Mouse (Mus musculus) v-Abl transformed pro-B cells (cell line): ENCODE data around the gene Lcn2.

Experiments used
- in situ Hi-C, 2 experiments: fragments of 400-800 bp; cut with MboI; formaldehyde crosslinking; loops; one replicate each; pipeline ENCODE4 v1.15.1; 2025; ENCODE audit not compliant: unreplicated experiment in 2 of 2

The Lcn2 gene

GRCm38 (mm10) chr2:32415801-32416200 is 27.7 kb upstream of the Lcn2 start:
- in situ Hi-C loops: no loop called here

GRCm38 (mm10) chr2:32413936-32414335 is 25.9 kb upstream of the Lcn2 start:
- in situ Hi-C loops: no loop called here

GRCm38 (mm10) chr2:32412742-32413531 is 24.9 kb upstream of the Lcn2 start:
- in situ Hi-C loops: no loop called here

- in situ Hi-C loops: no loop called here
These were observed 23.4 kb upstream of the Lcn2 start for GRCm38 (mm10) chr2:32411407-32411806.

DNA sequence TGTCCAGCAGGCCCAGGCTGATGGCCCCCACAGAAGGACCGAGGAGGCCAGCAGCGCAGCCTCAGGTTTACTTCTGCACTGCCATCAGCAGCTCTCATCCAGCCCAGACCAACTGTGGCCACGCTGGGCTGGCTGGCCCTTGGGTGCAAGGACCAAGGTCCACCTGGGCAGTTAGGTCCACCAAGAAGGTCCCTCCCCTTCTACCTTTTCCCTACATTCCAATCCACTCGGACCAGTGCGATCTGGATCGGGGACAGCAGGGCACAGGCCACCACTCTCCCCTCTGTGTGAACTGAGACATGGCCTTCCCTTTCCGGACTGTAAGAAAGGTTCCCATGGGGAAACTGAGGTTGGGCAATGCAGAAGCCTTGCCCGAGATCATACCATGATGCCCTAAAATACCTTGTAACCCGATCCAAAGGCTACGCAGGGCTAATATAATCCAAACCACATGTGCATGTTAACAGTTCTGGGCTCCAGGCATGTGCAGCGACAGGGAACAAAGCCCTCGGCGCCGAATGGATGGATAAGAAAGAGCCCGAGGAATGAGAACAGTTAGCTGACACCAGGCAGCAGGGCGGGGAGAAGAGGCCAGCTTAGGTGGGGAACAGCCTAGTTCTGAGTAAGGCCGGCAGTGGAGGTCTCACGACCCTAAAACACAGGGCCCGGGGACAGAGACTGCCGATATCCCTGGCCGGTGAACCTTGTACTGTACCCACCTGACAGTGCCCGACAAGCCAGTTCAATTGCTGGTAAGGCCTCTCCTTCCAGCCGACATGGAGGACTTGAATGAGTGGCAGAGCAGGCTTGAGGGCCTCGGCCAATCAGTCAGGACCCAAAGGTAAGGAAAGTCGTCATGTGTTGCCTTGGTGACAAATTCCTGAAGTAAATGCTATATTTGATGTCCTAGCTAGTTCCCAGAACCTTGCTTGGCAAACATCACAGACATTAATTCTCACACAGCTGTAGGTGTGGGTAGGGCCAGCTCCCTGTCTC is 20.7 kb upstream of the Lcn2 start:
- in situ Hi-C loops: no loop called here

DNA sequence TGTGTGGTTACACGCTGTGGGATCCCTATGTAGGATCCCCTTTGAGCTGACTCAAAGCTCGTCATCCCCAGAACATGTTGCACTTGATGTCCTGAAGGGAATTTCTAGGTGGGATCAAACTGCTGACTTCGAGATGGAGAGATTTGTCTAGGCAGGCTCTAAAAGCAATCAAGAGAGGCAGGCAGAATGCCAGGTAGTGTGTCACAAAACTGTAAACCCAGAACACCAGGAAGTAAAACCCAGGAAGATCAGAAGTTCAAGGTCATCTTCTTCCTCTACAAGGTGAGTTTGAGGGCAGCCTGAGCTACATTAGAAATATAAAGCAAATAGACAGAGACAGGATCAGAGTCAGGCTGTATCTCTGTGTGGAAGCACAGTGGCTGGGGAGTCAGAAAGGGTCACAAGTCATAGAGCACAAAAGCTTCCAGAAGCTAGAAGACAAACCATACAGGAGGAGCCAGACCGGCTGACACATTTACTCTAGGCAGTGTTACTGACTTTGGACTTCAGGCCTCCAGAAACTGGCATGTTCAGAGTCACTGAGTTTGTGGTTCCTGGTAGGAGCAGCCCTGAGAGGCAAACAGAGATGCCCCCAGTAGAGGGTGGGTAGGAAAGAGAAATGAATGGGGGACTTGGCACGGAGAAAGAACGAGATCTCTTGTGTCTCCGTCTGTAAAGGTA is 19.2 kb upstream of the Lcn2 start:
- in situ Hi-C loops: no loop called here

GRCm38 (mm10) chr2:32404663-32405062 is 16.6 kb upstream of the Lcn2 start:
- in situ Hi-C loops: loop anchor here (5.0 kb wide), 2 partner anchors 83 to 158 kb away; no protein-coding TSS in a partner anchor

- in situ Hi-C loops: loop anchor here (5.0 to 10.0 kb wide), 3 partner anchors 92 to 262 kb away; no protein-coding TSS in a partner anchor
These were observed 8.6 kb upstream of the Lcn2 start for GRCm38 (mm10) chr2:32396695-32397094.

- in situ Hi-C loops: loop anchor here (5.0 to 10.0 kb wide), 3 partner anchors 91 to 261 kb away; no protein-coding TSS in a partner anchor
These were observed 8.0 kb upstream of the Lcn2 start for GRCm38 (mm10) chr2:32395946-32396621.

GRCm38 (mm10) chr2:32395484-32395945 is 7.5 kb upstream of the Lcn2 start, which contains the start of gene Ptges2:
TSS of gene Ptges2 (plus strand) at chr2:32395896.
- in situ Hi-C loops: loop anchor here (5.0 to 10.0 kb wide), 3 partner anchors 91 to 261 kb away; no protein-coding TSS in a partner anchor

GRCm38 (mm10) chr2:32394973-32395372 is 6.9 kb upstream of the Lcn2 start:
- in situ Hi-C loops: loop anchor here (5.0 to 10.0 kb wide), 4 partner anchors 83 to 260 kb away; no protein-coding TSS in a partner anchor

DNA sequence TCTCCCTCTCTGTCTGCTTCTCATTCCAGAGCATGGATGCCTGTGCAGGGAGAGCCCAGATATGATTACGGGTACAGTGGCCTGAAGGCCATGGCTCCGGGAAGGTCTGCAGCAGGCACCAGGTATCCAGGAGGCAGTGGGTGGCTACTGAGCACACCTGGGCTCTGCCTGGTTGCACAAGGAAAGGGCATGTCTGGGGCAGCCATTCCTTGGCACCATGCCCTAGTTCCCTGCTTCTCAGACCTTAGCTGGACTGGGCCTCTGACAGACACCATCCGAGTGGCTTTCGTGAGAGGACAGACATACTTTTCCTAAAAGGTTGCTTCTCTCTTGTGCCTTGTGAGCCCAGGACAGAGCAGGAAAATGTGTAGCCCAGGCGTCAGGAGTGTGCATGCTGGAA is 4.0 kb upstream of the Lcn2 start:
- in situ Hi-C loops: loop anchor here (5.0 to 10.0 kb wide), 3 partner anchors 80 to 257 kb away; no protein-coding TSS in a partner anchor

- in situ Hi-C loops: loop anchor here (5.0 to 10.0 kb wide), 3 partner anchors 79 to 256 kb away; no protein-coding TSS in a partner anchor
These were observed 2.8 kb upstream of the Lcn2 start for GRCm38 (mm10) chr2:32390871-32391270.

- in situ Hi-C loops: no loop called here
These were observed 1.1 kb upstream of the Lcn2 start for GRCm38 (mm10) chr2:32389157-32389556.

- in situ Hi-C loops: no loop called here
These were observed 5.4 kb downstream of the Lcn2 start for GRCm38 (mm10) chr2:32382689-32383088.

DNA sequence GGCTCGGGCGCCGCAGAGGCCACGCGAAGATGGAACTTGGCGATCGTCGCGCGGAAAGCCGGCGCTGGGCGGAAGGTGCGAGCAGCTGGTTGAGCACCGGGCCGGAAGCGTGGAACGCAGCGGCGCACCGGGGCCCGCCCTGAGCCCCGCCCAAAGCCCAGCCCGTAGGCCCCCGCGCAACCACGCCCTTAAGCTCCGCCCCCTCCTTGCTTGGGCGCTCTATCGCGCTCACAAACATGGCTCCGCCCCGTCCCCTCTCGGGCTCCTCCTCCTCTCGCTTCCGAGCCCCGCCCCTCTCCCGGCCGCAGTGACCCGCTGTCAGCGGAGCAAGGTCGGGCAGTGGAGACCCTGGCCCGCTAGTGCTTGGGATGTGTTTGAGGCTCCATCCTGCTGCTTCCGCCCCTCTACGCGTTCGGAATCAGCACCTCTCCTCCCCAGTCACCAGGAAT is 6.3 kb downstream of the Lcn2 start, which contains the start of gene 1110008P14Rik:
Gene 1110008P14Rik (minus strand): TSS at position 164 of the 449 bp plus-strand sequence.
- in situ Hi-C loops: no loop called here

DNA sequence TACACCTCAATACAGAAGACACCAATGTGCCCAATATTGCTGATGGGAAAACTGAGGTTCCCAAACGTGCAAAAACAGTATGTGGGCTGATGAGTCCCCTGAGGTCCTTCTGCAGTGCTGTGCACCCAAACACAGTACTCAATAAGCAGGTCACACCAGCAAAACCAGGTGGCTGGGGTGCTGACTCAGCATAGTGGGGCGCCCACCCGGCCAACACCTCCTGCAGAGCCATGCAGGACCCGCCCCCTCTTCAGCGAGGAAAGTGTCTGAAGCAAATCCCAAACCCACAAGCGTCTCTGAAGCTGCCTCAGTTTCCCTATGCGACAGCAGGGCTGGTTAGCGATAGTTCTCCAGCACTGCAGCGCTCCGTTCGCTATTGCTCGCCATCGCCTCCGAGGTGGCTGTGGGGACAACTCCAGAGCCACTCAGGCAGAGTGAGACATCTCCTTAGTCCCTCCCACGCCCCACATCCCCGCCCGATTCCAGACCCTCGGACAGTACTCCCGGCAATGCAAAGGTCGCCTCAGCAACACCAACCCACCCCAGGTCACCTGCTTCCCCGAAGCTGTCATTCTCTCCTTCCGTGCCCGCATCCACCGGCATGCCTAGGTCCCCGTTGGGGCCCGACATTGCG is 6.8 kb downstream of the Lcn2 start:
- in situ Hi-C loops: no loop called here

DNA sequence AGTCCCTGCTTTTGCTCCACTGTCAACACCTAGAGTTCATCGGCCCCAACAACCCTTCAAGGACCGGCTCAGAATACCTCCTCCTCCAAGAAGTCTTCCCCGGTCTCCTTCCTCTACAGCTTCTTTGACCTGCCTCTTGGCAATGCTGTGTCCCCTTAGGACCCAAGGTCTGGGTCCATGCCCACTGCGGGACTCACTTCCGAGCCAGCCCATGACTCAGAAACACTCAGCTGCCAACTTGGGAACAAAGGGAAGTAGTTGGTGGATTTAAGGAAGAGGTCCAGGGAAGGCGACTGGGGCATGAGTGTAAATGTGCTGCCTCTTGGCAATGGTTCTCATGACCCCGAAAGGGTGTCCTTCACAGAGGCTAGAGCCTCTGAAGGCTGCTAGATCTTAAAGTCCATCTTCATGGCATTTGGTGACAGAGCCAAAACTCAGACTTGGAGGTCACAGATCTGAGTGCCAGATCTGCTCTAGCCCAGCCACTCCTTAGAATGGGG is 8.0 kb downstream of the Lcn2 start:
- in situ Hi-C loops: no loop called here

- in situ Hi-C loops: no loop called here
These were observed 11.1 kb downstream of the Lcn2 start for GRCm38 (mm10) chr2:32376963-32377362.
